Mouse (Mus musculus) C2C12 (cell line): ENCODE data around the gene 1700013G24Rik. TPM values are rescaled to one million over a fixed set of nuclear protein-coding genes. Genes with fewer than 3 reads are reported as not detected.
"Not testable (repeated sequence)": the region's sequence is repeated elsewhere in the genome, so short reads cannot be mapped to it uniquely, and the experiment has no call there.

Experiments used
- H3K27me3 ChIP-seq: one replicate; pipeline ENCODE4 v1.6.1; 2011; ENCODE audit not compliant: control insufficient read depth, insufficient read depth, insufficient read length
- H3K36me3 ChIP-seq: one replicate; pipeline ENCODE4 v1.6.1; 2011; ENCODE audit not compliant: control insufficient read depth, insufficient read depth
- H3K4me3 ChIP-seq: one replicate; pipeline ENCODE4 v1.5.1; 2011; ENCODE audit warnings: mild to moderate bottlenecking, control low read depth; ENCODE audit not compliant: poor library complexity, insufficient read depth, severe bottlenecking
- H3K79me2 ChIP-seq: one replicate; pipeline ENCODE4 v1.6.1; 2011; ENCODE audit not compliant: control insufficient read depth, insufficient read depth
- H3K79me3 ChIP-seq: one replicate; pipeline ENCODE4 v1.6.1; 2011; ENCODE audit warnings: low read depth, control low read depth
- H3ac ChIP-seq: one replicate; pipeline ENCODE3; 2011; ENCODE audit warnings: low read depth; ENCODE audit not compliant: control insufficient read depth, insufficient read length
- CEBPB ChIP-seq: IDR thresholded peaks from one replicate; pipeline ENCODE4 v1.6.1; 2011; ENCODE audit warnings: low read depth, mild to moderate bottlenecking, control low read depth, moderate library complexity
- CTCF ChIP-seq: IDR thresholded peaks from one replicate; pipeline ENCODE4 v1.5.1; 2011; ENCODE audit not compliant: control insufficient read depth, insufficient read depth, insufficient read length
- FOSL1 ChIP-seq: IDR thresholded peaks from one replicate; pipeline ENCODE4 v1.8.0; 2011; ENCODE audit warnings: mild to moderate bottlenecking, low read length; ENCODE audit not compliant: poor library complexity, insufficient read depth, severe bottlenecking
- MAX ChIP-seq: IDR thresholded peaks from one replicate; pipeline ENCODE4 v1.6.1; 2011; ENCODE audit warnings: mild to moderate bottlenecking, control low read depth
- MYOD1 ChIP-seq: IDR thresholded peaks from one replicate; pipeline ENCODE4 v1.6.1; 2011; ENCODE audit warnings: low read depth; ENCODE audit not compliant: control insufficient read depth, insufficient read length
- MYOG ChIP-seq: IDR thresholded peaks from one replicate; pipeline ENCODE4 v1.6.1; 2011; ENCODE audit not compliant: control insufficient read depth, insufficient read length; ENCODE audit errors: extremely low read depth
- USF1 ChIP-seq: IDR thresholded peaks from one replicate; pipeline ENCODE4 v1.6.1; 2011; ENCODE audit warnings: low read depth, mild to moderate bottlenecking, control low read depth, moderate library complexity
- long read RNA-seq, 2 experiments: library from polyadenylated mRNA; unstranded; transcript quantifications; one replicate each; pipeline ENCODE4 v2.0.0; 2019 to 2020
- polyA plus RNA-seq: library from polyadenylated mRNA; unstranded; fragments of >200 nt; fragmentation: generic; extraction: Trizol; gene quantifications from one replicate; pipeline ENCODE4 v1.2.1, GENCODE M21; 2012; ENCODE audit warnings: missing spikeins

Gene 1700013G24Rik
- polyA plus RNA-seq = 0.06 TPM
- long read RNA-seq, experiment 1 = 0 reads
- long read RNA-seq, experiment 2 = 0 reads

GRCm38 (mm10) chr4:137453234-137453767 lies at the start of gene 1700013G24Rik:
Gene 1700013G24Rik (plus strand): TSS chr4:137453284.
- Histone ChIP-seq H3K27me3 (no peaks in the 10 kb centered on the region), H3ac (no peak within 1 kb of the TSS), H3K79me3 (no peaks in the 10 kb centered on the region), H3K4me3 (no peak within 1 kb of the TSS), H3K79me2 (no peaks in the 10 kb centered on the region), H3K36me3 (no peaks in the 10 kb centered on the region)
- TF ChIP-seq FOSL1 (no peak), MAX (no peak), MYOD1 (peak; percentile 75), USF1 (no peak)

- Histone ChIP-seq H3K27me3 (no peaks in the 10 kb centered on the region), H3K79me3 (no peaks in the 10 kb centered on the region), H3K4me3 (no peak overlapping the region), H3ac (no peak overlapping the region), H3K36me3 (no peaks in the 10 kb centered on the region), H3K79me2 (no peaks in the 10 kb centered on the region)
- no peak for TF ChIP-seq MAX
- TF ChIP-seq CTCF = no peak
- TF ChIP-seq USF1 = no peak
- no peak for TF ChIP-seq MYOG
- TF ChIP-seq FOSL1 = no peak
- no peak for TF ChIP-seq CEBPB
- TF ChIP-seq MYOD1 = no peak
Measured at GRCm38 (mm10) chr4:137405571-137405970, 47.5 kb upstream of the 1700013G24Rik start.

GRCm38 (mm10) chr4:137409691-137410090 lies 43.4 kb upstream of the 1700013G24Rik start, which contains the start of gene Cela3a:
Gene Cela3a (minus strand): TSS chr4:137409791.
- Histone ChIP-seq H3K4me3 (no peak within 1 kb of the TSS), H3K36me3 (no peaks in the 10 kb centered on the region), H3ac (no peak within 1 kb of the TSS), H3K27me3 (no peaks in the 10 kb centered on the region), H3K79me2 (no peaks in the 10 kb centered on the region), H3K79me3 (no peaks in the 10 kb centered on the region)
- TF ChIP-seq FOSL1 (no peak), MAX (no peak), MYOD1 (no peak), USF1 (no peak), CEBPB (no peak), CTCF (no peak), MYOG (no peak)

GRCm38 (mm10) chr4:137412185-137412709 lies 40.8 kb upstream of the 1700013G24Rik start:
- H3K79me3 ChIP-seq, H3K27me3 ChIP-seq, H3K36me3 ChIP-seq, H3K4me3 ChIP-seq, H3ac ChIP-seq, H3K79me2 ChIP-seq: not testable (repeated sequence)

GRCm38 (mm10) chr4:137414936-137415335 lies 38.1 kb upstream of the 1700013G24Rik start:
- Histone ChIP-seq H3K79me2 (no peaks in the 10 kb centered on the region), H3K27me3 (peaks cover 3% of the 10 kb centered on the region), H3K79me3 (no peaks in the 10 kb centered on the region), H3ac (no peak overlapping the region), H3K4me3 (no peak overlapping the region), H3K36me3 (no peaks in the 10 kb centered on the region)
- TF ChIP-seq CEBPB (no peak), MAX (no peak)

- Histone ChIP-seq H3K27me3 (peaks cover 8% of the 10 kb centered on the region), H3K79me2 (no peaks in the 10 kb centered on the region), H3K36me3 (no peaks in the 10 kb centered on the region), H3ac (no peak overlapping the region), H3K79me3 (no peaks in the 10 kb centered on the region), H3K4me3 (no peak overlapping the region)
- TF ChIP-seq FOSL1 (no peak), USF1 (no peak), MYOG (no peak), CEBPB (no peak), MAX (no peak), MYOD1 (no peak), CTCF (no peak)
Measured at GRCm38 (mm10) chr4:137417712-137418564, 35.1 kb upstream of the 1700013G24Rik start.
